Mouse (Mus musculus) cortical plate, adult 2 months (tissue): ENCODE measurements at regions not wholly inside any gene's neighbourhood (a gene's known extent, or its start where the extent isn't known, plus 50 kb on each side); places are given as distances from the start of the nearest gene placed in this dataset.

Experiments used
- H3K27ac ChIP-seq: fragments of 200-500 bp; 2 replicates; pipeline ENCODE4 v1.5.1; 2012; ENCODE audit warnings: low read length, control low read depth, inconsistent platforms; ENCODE audit not compliant: insufficient read depth
- H3K4me1 ChIP-seq: fragments of 200-500 bp; 2 replicates; pipeline ENCODE4 v1.6.1; 2011; ENCODE audit warnings: low read length; ENCODE audit not compliant: control insufficient read depth, insufficient read depth
- H3K4me3 ChIP-seq: fragments of 200-500 bp; 2 replicates; pipeline ENCODE4 v1.5.1; 2011; ENCODE audit warnings: mild to moderate bottlenecking, low read length, control low read depth; ENCODE audit not compliant: insufficient read depth
- CTCF ChIP-seq: fragments of 200-500 bp; IDR thresholded peaks from 2 replicates; pipeline ENCODE4 v1.5.1; 2011; ENCODE audit warnings: mild to moderate bottlenecking, control low read depth, low read length; ENCODE audit not compliant: insufficient read depth; ENCODE audit errors: extremely low read depth
- POLR2A ChIP-seq: fragments of 200-500 bp; IDR thresholded peaks from 2 replicates; pipeline ENCODE4 v1.6.1; 2011; ENCODE audit warnings: mild to moderate bottlenecking, low read length, control low read depth; ENCODE audit not compliant: insufficient read depth; ENCODE audit errors: extremely low read depth

DNA sequence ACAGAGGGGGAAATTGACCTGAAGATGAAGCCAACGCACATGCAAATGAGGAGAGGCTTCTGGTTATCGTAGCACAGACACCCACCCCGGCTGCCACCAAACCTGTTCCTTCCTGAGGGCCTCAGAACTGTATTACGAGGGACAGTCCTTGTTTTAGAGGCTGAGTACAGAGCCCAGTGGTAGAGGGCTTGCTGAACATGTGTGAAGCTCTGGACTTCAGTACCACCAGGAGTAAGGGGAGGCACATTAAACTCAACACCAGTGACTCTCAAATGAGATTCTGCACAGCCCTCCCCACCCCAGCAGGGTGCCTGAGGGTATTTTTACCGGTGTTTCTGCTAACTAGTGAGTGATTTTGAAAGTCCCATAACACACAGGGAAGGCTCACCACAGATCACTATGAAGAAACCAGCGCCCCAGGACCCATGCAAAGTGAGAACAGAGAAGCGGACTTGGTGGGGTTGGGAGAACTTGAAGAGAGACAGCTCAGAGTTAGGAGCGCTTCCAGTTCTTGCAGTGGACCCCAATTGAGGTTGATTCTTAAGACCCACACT, 116.9 kb downstream of the 2410131K14Rik start:
- no peak for TF ChIP-seq POLR2A
- TF ChIP-seq CTCF, result no peak

DNA sequence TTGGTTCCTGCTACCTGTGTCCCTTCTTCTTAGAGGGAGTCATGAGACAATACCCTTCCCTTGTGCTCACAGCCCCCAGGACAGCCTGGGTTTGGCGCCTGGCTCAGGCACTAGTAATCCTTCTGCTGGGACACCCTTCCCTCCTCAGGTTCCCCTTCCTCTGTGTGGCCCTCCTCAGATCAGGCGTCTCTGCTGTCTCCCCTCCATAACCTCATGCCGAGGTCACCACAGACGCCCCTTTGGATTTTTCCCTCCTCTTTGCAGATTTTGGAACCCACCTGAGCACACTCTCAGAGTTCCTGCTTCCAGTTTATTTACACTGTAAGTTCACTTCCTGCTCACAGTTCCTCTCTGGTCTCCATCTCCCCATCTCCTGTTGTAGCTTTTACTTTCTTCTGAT, 117.7 kb downstream of the 2410131K14Rik start:
- no peak for TF ChIP-seq POLR2A
- no peak for TF ChIP-seq CTCF
- H3K4me3 ChIP-seq, result no peak overlapping the region
- no peak overlapping the region for H3K27ac ChIP-seq
- peaks cover 6% of the 10 kb centered on the region for H3K4me1 ChIP-seq

More for the DNA sequence above, 116.9 kb downstream of the 2410131K14Rik start:
- peaks cover 4% of the 10 kb centered on the region for H3K4me1 ChIP-seq
- H3K27ac ChIP-seq, result no peak overlapping the region
- no peak overlapping the region for H3K4me3 ChIP-seq

DNA sequence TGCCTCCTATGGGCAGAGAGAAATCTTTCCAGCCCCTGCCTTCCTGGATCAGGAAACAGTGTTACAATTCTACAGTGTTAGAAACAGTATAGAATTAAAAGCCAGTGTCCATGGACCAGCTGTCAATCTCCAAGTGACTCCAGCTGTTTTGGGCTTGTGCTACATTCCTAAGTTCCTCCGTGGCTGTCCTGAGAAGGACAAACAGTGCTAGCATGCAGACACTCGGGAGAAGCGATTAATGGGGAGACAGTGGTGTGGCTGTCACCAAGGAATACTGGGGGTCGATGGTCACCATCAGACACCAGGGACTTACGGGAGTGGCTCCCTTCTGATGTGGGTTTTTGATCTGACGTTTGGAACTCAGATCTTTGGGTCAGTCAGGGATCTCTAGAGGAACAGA, 118.1 kb downstream of the 2410131K14Rik start:
- Histone ChIP-seq H3K4me3 (no peak overlapping the region), H3K27ac (no peak overlapping the region), H3K4me1 (peaks cover 6% of the 10 kb centered on the region)
- no peak for TF ChIP-seq CTCF
- no peak for TF ChIP-seq POLR2A

DNA sequence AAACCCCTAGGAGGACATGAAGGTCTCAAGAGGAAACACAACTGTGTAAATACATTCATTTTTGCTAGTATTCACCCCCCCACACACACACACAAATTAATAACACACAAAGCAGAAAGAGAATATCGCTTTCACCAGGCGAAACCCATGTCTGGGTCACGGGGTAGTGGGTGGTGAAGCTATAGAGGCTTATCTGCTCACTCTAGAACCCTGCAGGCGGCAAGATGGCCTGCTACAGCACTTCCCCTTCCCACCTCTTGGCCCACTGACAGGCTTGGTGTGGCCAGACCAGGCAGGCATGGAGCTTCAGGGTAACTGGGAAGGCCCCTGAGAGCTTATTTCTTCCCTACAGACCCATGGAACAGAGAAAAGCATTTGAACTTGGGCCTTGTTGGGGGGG, 119.6 kb downstream of the 2410131K14Rik start:
- Histone ChIP-seq H3K27ac (no peak overlapping the region), H3K4me3 (no peak overlapping the region), H3K4me1 (peaks cover 5% of the 10 kb centered on the region)
- TF ChIP-seq POLR2A (no peak), CTCF (no peak)

DNA sequence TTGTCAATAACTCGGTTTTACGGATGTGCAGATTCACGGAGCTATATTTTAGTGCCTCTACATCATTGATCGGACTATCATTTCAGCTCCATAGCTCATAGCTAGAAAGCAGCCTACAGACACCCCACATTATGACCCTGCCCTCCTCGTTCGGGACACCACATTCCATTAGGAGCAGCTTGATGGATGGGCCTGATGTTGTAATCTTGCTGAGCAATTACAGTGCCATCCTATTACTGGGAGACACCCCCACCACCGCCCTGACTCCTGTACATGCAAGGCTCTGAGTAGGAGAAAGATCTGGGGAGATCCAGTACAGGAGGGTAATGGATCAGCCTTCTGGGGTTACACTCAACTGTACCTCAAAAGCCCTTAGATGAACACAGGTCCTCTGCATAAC, 120.2 kb downstream of the 2410131K14Rik start:
- Histone ChIP-seq H3K4me3 (no peak overlapping the region), H3K27ac (no peak overlapping the region), H3K4me1 (peaks cover 3% of the 10 kb centered on the region)
- TF ChIP-seq POLR2A (no peak), CTCF (no peak)

DNA sequence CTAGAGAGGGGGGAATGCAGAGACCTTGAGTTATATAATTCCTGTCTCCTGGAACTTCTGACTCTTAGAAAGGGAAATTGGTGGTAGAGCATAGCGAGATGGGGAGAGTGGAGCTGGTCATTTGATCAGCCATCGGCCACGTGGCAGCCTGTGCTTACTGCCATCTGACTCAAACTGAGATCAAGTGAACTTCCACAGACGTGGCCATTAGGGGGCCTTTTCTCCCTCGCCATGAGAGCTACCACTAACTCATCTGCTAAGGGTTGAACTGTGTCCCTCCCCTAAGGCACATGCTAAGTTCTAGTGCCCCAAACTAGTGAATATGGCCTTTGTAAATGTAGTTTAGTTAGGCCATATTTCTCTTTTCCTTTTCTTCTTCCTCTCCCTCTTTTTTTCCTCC, 120.6 kb downstream of the 2410131K14Rik start:
- Histone ChIP-seq H3K4me1 (peaks cover 3% of the 10 kb centered on the region), H3K27ac (no peak overlapping the region), H3K4me3 (no peak overlapping the region)
- TF ChIP-seq POLR2A, result no peak
- no peak for TF ChIP-seq CTCF

DNA sequence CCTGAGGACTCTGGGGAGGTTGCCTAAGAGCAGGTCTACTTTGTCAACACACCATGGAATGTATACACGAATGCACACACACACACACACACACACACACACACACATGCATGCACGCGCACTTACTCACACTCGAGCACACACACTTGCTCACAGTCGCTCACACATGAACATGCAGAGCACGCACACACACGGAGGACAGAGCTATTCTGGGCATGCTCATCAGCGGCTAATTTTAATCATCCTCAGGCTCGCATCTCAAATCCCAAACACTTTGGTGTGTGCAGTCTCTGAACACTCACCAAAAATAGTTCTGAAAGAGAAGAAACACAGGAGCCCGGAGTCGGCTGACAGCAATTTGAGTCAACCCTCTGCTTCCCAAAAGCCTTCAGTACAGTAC, 122.0 kb downstream of the 2410131K14Rik start:
- H3K4me1 ChIP-seq, result peaks cover 3% of the 10 kb centered on the region
- no peak for TF ChIP-seq POLR2A
- no peak for TF ChIP-seq CTCF
- H3K27ac ChIP-seq, result peak overlapping the region; percentile 31; the same call in 1 of the 2 replicates
- H3K4me3 ChIP-seq, result no peak overlapping the region

DNA sequence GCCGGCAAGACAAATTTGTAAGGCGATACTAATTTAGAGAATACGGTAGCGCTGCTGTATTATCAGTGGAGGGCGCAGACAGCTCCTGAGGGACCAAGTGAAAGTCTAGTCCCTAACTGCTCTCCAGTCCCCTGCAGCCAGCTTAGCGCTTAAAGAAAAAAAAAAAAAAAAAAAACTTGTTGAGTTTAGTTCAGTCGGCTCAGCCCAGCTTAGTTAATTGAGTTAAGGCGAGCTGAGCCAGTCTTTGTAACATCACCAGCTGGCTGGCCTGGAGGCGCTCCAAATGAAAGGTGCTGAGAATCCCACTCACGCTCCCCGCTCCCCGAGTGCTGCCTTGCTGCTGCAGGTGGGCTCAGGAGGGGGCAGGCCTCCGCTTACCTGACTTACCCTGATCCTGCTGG, 128.6 kb downstream of the 2410131K14Rik start:
- TF ChIP-seq POLR2A (no peak), CTCF (no peak)
- Histone ChIP-seq H3K27ac (no peak overlapping the region), H3K4me1 (peaks cover 2% of the 10 kb centered on the region), H3K4me3 (no peak overlapping the region)

DNA sequence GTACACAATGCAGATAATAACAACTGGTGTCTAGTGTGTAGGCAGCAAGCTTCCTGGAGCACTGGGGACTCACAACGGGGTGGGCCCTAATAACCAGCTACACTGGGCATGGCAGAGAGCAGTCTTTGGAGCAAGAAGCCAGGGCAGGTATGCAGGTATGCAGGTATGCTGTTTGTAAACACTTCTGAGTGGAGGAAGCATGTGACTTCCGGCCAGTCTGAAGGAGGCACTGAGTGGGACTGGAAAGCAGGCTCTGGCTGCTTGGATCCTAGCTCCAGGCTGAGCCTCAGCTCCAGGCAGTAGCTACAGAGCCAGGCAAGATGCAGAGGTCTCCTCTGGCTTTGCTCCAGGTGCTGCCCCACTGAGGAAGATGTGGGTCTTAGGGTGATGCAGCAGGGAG, 129.9 kb downstream of the 2410131K14Rik start:
- TF ChIP-seq CTCF (no peak), POLR2A (no peak)
- H3K27ac ChIP-seq, result no peak overlapping the region
- H3K4me3 ChIP-seq, result no peak overlapping the region
- H3K4me1 ChIP-seq, result peaks cover 2% of the 10 kb centered on the region

DNA sequence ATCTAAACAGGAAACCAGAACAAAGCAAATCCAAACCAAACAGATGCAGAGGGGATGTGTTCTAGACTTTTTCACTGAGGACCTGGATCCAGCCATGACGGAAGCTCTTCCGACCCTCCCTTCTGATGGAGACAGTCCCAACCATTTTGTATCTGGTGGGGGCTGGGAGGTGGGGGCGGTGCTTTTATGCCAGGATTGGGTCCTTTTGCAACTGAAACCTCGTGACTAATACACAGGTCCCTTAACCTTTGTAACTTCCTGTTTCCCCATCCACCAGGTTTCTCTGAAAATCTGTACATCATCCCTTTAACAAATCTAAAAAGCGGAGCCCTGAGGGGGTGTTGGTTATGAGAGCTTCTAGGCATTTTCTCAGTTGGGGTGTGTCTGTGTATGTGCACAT, 130.9 kb downstream of the 2410131K14Rik start:
- Histone ChIP-seq H3K4me3 (no peak overlapping the region), H3K4me1 (peaks cover 4% of the 10 kb centered on the region), H3K27ac (no peak overlapping the region)
- TF ChIP-seq POLR2A (no peak), CTCF (no peak)
